Mouse (Mus musculus) liver, postnatal 0 days (tissue): ENCODE data around the gene Chrd.

ENCODE experiments used
- CTCF ChIP-seq: sonication (generic); IDR thresholded peaks from 2 replicates; pipeline ENCODE4 v1.5.1; 2016; ENCODE audit warnings: antibody characterized with exemption, low read depth
- EP300 ChIP-seq: IDR thresholded peaks from 2 replicates; pipeline ENCODE4 v1.6.1; 2016; ENCODE audit warnings: antibody characterized with exemption, low read depth, mild to moderate bottlenecking

- TF ChIP-seq CTCF (no peak), EP300 (no peak)
Measured at GRCm38 (mm10) chr16:20700036-20700435, 32.9 kb upstream of the Chrd start.
